Mouse (Mus musculus): Measurements from ENCODE around the gene Trim66.

Trim66 gene

DNA sequence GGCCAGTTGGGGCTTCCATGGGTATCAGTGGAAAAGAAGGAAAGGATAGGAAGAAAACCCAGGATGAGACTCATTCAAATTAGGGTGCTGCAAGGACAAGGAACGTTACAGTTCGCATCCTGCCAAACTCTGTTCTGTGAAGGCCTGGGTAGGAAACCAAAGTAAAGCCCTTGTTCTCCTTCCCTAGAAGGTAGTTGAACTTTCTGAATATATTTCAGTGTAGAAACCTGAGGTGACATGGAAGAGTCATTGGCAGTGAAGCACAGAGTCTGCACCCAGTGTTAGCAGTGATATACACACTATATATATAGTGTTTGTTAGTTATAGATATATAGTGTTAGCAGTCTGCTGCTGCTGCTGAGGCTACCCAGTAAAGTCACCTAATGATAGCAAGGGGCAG, 15.4 kb upstream of the Trim66 start:
- DNase-seq (ENCODE audit: low read depth, low spot score): peak; percentile 10

DNA sequence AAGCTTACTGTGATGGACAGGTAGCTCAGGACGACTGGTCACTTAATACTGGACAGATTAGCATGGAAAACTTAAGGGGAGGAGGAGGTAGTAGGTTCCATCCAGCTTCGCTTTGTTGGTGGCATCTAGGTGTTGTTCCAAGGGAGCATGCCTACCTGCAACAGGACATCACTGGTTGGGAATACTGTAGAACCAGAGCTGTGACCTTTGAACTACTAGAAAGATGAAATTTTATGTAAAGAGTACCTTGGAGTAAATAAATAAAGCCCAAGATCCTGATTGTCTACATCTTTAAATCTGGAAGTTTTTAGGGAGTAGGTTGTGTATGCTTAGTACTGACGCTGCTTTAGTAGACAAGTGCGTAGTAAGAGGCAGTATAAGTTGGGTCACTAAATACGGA, 14.2 kb upstream of the Trim66 start:
- DNase-seq (ENCODE audit: low read depth, low spot score): no peak

DNA sequence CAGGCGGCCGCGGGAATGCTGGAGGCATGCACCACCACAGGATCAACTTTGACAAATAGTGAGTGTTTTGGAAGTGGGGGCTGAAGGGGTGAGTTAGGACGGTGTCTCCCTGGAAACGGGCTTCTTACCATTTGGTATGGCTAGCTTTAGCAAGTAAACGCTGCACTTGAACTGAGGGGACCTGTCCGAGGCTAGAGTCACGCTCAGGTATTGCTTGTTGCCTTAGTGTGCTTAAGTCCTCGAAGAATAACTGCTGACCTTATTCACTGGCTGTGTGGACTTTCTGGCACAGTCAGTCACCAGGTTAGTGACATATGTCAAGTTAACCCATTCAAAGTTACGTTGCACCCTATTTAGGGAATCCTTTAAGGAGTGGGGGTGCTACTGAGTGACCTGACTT, 12.0 kb upstream of the Trim66 start:
- DNase-seq (ENCODE audit: low read depth, low spot score): peak; percentile 34

DNA sequence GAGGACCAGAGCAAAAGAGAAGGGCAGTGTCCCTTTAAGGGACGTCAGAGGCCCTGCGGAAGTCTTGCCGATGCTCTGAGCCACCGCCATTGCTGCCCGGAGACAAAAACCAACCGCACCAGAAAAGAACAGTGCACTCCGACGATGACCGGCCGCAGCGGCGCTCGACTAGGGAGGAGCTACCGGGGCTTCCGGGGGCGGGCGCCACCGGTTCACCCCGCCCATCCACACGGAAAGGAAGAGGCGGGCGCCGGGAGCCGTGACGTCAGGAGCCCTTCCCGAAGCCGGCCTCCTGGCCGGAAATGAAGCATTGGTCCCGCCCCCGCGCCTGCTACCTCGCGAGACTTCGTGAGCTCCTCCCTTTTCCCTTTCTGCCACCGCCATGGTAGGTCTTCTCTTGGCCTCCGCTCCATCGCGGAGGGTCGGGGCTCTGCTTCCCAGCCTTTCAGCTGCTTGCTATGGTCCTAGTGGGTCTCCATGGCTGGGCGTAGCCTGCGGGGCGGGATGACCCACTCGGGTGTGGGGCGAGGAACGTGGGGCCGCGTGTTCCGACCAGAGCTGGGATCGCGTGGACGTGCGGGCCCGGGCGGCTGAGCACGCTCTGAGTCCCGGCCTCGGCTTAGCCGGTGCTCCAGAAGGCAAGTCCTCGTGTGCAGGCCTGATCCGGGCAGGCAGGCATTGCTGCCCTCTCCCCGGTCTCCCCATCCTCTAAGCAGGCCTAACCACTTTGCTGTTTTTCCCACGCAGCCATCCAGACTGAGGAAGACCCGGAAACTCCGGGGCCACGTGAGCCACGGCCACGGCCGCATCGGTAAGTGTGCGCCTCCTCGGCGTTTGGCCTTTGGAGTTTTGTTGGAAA, 11.1 kb upstream of the Trim66 start, which contains the start of gene Rpl27a:
TSS of gene Rpl27a (plus strand) at position 310 of the 859 bp plus-strand sequence.
- DNase-seq (ENCODE audit: low read depth, low spot score): peak; percentile 98

DNA sequence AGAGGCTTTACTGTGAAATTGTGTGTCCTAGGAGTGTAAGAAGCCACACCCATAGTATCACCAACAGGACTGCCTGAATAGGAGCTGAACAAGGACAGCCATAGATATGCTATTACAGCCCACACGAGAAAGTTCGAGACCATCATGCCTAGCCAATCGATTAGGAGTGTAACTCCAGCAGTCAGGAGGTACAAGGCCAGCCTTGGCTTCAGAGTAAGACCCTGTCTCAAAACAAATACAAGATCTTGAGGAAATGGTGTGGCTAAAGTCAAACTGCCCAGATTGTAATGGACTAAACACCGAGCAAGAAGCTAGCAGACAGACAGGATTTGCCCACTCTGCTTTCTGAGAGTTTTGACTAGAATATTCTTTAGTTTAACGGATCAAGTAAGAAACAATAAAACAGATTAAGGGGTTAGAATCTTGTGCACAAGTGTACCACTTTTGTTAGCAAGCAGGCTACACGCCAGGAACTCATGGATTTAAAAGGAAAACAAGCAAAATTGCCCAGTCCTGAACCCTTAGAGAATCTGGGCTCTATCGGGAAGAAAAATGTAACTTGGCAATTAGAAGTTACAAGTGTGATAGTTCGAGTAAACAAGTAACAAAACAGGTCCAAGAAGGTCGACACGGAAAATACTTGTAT, 10.2 kb upstream of the Trim66 start:
- DNase-seq (ENCODE audit: low read depth, low spot score): peak; percentile 60

DNA sequence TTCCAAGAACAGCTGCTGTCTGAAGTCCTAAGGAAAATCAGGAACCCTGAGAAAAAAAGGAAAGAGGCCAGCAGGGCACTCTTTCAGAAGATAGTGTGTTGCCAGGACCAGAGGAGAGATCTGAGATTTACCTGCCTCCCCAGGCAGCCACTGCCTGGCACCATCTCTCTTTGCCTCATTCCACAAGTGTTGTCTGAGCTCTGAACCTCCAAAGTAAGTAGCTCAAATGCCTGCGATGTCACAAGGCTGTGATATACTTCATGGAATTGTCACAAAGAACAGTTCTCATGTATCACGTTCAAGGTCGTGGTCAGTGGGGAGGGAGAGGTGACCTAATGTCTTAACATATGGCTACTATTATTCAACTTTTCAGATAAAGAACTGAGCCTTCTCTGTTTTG, 8.6 kb upstream of the Trim66 start:
- peak; percentile 7 for DNase-seq (ENCODE audit: low read depth, low spot score)

DNA sequence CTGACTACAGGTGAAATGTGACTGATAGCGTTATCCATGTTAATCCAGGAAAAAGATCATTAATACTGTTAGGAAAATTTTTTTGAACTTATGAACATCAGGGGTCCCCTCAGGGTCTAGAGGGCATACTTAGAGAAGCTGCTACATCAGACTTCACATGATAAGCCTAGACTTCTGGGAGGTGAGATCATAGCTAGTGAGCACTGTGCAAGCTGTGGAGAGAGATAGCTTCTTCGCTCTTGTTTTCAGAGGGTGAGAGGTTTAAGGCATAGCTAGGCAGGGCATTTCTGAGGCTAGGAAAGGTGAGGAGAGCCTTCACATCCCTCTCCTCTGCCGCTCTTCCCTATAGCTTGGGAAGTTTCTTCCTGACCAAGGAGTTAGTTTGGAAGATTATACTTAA, 3.9 kb upstream of the Trim66 start:
- DNase-seq (ENCODE audit: low read depth, low spot score): no peak

GRCm38 (mm10) chr7:109510799-109511198, 2.9 kb upstream of the Trim66 start:
- no peak for DNase-seq (ENCODE audit: low read depth, low spot score)

GRCm38 (mm10) chr7:109507572-109507971, 362 bp downstream of the Trim66 start:
- no peak for DNase-seq (ENCODE audit: low read depth, low spot score)

DNA sequence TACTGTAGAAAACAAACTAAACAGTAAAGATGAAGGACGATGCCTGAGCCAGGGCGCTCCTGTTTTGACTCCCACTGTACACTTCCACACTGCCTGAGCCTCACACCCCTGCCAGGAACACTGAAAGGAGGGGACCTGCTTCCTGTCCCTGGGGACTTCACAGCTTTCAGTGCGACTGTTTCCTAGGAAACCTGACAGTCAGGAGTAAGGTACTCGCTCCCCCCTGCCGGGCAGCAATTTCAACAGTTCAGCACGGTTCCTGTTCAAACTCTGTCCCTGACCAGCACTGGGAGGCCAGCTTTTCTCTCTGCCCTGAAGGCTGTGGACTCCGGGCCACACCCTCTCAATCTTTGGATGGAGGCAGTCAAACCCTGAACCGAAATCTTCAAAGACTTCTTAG, 815 bp downstream of the Trim66 start:
- DNase-seq (ENCODE audit: low read depth, low spot score): no peak

- DNase-seq (ENCODE audit: low read depth, low spot score): no peak
Measured at GRCm38 (mm10) chr7:109497507-109497906, 10.4 kb downstream of the Trim66 start.

DNA sequence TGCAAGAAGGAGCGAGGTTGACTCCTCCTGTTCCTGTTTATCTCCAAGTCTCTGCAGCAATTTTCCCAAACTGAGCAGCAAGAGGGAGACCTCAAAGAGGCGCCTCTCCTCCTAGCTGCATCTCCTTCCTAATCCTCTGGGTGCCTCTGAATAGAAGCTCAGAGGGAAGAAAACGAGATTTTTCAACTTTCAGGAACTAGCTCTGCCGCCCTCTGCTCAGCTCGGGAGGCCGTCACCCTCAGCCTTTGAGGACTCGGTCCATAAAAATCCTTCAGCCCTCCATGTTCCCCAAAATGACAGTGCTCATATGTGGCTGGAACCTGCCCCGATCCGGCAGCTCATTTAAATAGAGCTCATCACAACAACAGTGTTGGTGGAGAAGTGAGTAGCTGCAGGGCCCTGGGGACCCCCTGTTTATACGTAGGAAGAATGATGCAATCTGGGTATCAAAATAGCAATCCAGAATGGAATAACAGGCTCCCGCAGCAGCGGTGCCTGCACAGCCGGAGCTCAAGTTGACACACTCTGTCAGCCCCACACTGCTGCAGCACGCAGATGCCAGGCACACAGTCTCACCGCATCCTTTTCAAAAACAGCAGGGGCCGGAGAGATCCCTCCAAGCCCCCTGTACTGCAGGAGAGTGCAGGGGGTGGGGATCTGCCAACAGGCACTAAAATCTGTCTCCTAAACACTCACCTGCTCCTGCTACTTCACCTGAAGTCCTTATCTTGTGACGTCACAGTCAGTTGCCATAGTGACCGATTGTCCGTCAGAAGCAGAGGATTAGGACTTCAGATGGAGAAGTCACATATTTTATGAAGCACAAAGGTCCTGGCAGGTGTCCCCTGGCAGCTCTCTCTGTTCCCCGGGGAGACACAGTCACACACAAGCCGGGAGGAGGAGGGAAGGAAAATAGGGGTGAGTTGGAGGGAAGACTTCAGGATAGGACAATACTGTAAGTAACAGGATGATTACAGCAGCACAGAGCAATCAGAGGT, 14.3 kb downstream of the Trim66 start:
- no peak for DNase-seq (ENCODE audit: low read depth, low spot score)

DNA sequence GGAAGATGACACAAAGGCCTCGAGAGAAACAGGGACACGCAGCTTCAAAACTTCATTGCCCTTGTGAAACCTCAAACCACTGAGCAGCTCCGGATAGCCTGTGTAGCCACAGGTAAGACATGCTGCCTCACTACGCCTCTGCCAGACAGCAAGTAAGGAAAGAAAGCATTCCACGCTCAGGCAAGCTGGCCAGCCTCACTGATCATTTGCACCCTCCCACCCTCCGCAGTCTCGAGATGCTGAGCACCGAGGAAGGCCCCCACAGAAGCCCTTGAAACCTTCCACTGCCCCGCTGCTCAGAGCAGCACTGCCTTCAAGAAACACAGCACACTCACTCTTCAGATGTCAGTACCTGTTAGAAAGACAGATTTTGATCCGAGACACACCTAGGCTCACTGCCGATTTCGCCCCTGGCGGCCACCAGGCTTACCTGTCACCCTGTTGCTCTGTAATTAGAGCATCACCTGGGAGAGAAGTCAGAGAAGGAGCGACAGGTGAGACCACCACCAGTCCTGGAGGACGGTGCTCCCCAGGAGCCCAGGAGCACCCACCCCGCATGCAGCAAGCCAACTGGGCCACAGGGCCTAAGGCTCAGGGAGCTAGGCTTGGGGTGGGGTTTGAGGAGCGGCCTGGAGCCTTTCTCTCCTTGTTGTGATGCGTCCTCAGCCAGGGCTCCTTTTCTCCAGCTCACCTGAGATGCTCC, 15.2 kb downstream of the Trim66 start:
- no peak for DNase-seq (ENCODE audit: low read depth, low spot score)

DNA sequence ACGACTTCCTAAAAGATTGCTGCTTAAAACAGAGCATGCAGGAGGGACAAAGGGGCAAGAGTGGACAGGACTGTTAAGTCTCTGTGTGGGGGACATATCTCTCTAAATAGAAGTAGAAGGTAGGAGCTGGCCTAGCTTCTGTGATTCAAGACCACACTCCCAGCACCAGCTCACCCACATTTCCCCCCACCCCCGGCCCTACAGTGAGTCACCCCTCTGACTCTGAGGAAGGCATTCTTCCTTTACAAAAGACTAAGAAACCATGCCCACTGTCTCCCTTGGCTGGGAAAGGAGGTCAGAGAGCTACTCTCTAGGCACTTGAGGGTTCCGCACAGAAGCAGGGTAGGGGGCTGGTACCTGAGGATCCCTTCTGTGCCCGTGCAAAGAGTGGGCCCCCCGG, 23.7 kb downstream of the Trim66 start:
- no peak for DNase-seq (ENCODE audit: low read depth, low spot score)

- DNase-seq (ENCODE audit: low read depth, low spot score): peak; percentile 45
Measured at GRCm38 (mm10) chr7:109480765-109481197, 27.2 kb downstream of the Trim66 start.

DNA sequence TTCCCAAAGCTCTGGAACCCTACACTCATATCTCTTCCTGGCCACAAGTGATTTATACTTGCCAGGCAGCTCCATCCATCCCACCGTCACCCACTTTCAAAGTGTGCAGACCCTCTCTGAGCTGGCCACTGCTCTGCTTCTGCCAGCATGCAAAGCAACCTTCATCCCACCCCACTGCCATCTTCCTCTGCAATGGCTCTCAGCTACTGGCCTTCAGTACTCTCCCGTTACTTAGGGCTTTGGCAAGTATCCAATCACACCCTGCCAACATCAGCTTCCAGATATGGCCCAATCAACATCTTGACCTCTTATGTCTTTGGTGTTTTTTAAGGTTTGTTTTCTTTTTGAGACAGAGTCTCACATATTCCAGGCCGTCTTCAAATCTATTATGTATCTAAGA, 30.0 kb downstream of the Trim66 start:
- no peak for DNase-seq (ENCODE audit: low read depth, low spot score)

- no peak for DNase-seq (ENCODE audit: low read depth, low spot score)
Measured at GRCm38 (mm10) chr7:109470700-109471099, 37.2 kb downstream of the Trim66 start.

GRCm38 (mm10) chr7:109468262-109468701, 39.7 kb downstream of the Trim66 start:
- DNase-seq (ENCODE audit: low read depth, low spot score): no peak

DNA sequence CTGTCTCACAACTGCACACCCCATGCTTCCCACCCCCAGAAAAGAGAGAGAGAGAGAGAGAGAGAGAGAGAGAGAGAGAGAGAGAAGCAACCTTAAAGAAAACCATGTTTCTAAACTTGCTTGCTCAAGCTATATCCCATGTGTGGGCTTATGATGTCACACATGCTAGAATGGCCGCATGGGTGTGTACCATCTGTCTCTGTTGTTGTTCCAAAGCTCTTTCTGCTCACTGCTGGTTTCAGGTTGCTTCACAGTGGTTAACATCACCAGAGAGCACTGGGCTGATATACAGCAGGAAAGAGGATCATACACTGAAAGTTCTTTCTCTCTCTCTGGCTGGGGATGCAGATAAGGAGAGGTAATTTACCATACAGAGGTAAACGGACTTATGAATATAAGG, 40.3 kb downstream of the Trim66 start:
- DNase-seq (ENCODE audit: low read depth, low spot score): no peak

- DNase-seq (ENCODE audit: low read depth, low spot score): no peak
Measured at GRCm38 (mm10) chr7:109460698-109461097, 47.2 kb downstream of the Trim66 start.

DNA sequence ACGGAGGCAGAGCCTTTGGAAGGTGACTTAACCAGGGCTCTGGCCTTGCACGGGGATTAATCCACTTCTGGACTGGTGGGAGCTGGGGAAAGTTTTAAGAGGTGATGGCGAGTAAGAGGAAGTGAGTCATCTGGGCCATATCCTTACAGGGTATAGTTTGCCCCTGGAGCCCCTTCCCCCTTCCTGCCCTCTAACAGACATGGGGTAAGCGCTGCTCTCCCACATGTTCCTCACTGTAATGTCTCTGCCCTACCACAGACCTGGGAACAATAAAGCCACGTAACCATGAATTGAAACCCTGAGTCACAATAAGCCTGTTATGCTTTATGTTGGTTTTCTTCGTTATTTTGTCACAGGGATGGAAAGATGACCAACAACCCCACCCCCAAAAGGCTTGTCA, 51.4 kb downstream of the Trim66 start:
- no peak for DNase-seq (ENCODE audit: low read depth, low spot score)
